Mouse (Mus musculus) regulatory T cell (primary cell): ENCODE measurements around the gene Colq.

Experiments
- in situ Hi-C: fragments of 300-600 bp; cut with MboI, MseI; formaldehyde crosslinking; loops from one replicate; pipeline ENCODE4 v1.15.1; 2025; ENCODE audit warnings: high pct_unique_total_duplicates

Colq gene

DNA sequence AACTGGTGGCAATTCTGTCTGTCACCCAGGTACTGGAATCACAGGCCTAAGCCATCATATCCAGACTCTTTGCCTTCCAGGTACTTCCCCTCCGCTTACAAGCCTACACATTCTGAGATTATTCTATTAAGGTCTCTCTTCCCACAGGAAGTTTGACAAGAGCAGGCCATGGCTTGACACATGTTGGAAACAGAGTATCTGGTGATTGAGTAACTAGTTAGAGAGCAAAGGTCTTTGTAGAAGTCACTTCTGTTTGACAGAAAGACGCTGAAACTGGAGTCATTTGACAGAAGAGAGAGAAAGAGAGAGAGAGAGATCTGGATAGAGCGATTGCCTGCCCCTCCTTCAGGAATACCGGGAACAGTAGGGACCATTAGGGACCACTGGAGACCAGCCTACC is 60.3 kb downstream of the Colq start:
- in situ Hi-C loops: no loop called here

DNA sequence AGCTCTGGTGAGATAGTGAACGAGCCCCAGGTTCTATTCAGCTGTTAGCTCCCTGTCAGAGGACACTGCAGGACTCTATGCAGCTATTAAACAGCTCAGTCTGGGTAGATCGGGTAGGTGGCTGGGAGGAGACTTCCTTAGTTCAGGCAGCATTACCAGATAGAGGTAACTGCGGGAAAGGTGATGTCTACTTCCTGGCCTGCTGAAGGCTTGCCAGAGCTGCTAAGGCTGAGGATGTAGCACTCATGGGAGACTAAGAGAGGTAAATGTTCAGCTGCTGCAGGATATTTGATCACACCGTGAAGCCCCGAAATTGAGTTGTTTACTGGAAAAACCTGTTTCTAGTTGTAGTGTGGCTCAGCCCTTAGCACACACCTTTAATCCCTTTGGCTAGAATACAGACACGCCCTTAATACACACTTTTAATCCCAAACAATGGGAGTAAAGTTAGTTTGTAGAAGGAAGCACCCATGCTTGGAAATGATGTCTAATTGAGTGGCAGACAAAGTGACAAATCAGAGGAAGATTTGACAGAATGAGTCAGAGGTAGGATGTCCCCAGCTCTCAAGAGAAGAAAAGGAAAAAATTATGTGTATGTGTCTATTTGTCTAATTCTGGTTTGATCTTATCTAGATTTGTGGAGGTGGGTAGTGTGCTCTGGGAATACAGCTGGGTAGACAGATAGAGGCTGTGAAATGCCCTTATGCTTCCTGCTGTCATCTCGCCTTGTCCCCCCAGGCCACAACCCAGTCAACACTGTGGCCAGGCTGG is 65.9 kb downstream of the Colq start:
- in situ Hi-C loops: no loop called here

DNA sequence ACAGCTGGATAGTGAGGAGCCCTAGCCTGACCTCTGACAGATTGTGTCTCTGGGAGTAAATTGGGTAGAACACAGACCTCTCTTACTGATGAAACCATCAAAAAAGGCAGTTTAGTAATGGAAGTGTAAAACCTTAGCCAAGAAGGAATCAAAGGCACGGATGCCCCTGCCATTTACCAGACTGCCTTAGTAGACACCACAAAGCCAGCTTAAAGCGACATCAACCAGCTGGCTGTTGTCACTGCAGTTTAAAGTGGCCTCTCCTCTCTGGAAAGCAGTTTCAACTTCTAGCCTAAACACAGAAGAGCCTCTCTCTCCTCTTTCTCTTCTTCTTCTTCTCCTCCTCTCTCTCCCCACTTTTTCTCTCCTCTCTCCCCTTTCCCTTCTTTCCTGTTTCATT is 69.8 kb downstream of the Colq start:
- in situ Hi-C loops: no loop called here

DNA sequence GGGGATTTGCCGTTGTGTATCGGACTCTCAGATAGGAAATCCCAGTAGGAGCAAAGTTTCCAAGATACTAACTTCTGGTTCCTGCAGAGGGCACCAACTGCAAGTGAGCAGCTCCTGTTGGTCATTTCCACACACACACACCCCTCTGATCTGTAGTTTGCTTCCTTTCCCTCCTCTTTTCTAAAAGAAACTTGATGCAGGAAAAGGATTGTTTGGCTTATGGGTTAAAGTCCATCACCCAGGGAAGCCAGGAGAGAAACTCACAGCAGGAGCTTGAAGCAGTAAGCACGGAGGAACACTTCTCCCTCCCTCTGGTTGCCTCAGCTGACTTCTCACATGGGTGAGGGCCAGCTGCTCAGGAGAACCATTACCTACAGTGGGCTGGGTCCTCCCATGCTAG is 72.0 kb downstream of the Colq start:
- in situ Hi-C loops: loop anchor here (5.0 kb wide), 1 partner anchor 73 kb away; the partner anchor contains the start of gene Colq

DNA sequence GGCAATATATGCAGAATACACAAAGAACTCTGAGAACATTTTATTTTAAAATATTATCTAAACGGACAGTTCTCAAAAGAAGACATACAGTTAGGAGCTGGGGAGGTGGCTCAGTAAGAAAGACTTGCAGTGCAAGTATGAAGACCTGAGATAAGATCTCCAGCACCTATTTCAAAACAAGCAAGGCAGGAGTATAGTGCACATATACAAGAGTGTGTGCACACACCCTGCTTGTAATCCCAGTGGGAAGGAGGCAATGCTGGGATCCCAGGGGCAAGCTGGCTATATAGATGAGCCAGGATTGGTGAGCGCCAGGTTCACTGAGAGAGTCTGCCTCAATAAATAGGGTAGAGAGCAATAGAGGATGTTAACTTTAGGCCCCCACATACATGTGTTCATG is 75.2 kb downstream of the Colq start:
- in situ Hi-C loops: loop anchor here (5.0 kb wide), 1 partner anchor 76 kb away; the partner anchor contains the start of gene Colq

DNA sequence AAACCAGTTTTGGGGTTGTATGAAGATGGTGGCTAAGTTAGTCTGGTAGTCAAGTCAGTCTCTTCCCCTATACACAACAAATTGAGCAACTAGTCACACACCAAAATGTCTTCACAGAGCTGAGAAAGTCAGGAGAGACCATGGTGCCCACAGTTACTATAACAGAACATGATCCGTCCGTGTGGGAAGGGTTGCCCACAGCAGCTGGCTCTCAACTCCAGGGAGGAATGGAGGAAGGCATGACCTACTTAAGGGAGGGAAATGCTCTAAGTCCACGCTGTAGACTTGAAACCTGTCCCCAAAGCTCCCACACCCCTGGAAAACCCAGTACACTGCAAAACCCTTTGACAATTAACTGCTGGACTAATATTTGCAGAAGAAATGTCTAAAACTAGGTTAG is 80.8 kb downstream of the Colq start:
- in situ Hi-C loops: no loop called here

DNA sequence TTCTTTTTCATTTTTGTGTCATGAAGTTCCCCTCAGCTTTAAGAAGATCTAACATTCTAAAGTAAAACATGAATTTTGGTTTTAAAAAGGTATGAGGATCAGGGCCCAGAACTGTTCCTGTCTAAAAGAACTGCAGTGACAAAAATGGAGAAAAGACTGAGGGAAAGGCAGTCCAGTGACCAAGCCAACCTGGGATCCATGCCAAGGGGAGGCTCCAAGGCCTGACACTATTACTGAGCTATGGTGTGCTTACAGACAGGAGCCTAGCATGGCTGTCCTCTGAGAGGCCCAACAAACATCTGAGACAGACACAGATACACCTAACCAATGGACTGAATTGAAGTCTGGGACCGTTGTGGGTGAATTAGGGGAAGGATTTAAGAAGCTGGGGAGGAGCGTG is 81.2 kb downstream of the Colq start:
- in situ Hi-C loops: no loop called here

DNA sequence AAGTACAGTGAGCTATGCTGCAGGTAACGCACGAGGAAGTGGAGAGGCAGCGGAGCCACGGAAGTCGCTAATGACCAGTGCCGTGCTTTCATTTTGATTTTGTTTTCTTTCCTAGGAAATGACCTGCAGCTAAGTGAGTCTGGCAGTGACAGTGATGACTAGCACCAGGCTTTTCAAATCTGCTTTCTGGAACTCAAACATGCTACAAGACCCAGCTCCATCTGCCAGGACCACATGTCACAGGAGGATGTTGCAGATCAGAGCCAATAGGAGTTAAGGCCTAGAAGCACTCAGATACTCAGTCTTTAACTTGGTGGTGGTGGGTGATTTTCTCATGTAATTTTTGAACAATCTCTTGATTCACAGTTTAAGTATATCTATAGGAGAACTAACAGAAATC is 84.7 kb downstream of the Colq start:
- in situ Hi-C loops: no loop called here

DNA sequence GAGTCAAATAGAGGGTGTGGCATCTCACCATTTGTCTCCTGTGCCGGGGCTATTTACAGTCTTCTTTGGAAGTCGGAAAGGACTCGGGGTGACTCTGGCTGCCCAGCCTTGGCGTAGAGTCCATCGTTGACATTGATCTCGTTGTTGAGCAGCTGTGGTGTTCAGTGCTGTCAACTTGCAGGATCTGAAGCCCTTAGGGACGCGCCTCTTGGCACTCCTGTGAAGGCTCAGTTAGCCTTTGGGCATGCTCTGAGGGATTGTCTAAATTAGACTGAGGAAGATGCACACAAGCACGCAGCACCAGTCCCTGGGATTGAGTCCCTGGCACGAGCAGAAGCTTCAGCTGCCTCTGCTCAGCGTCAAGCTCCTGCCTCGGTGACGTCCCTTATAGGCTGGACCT is 87.7 kb downstream of the Colq start:
- in situ Hi-C loops: loop anchor here (5.0 kb wide), 2 partner anchors 74 to 119 kb away; no protein-coding TSS in a partner anchor

DNA sequence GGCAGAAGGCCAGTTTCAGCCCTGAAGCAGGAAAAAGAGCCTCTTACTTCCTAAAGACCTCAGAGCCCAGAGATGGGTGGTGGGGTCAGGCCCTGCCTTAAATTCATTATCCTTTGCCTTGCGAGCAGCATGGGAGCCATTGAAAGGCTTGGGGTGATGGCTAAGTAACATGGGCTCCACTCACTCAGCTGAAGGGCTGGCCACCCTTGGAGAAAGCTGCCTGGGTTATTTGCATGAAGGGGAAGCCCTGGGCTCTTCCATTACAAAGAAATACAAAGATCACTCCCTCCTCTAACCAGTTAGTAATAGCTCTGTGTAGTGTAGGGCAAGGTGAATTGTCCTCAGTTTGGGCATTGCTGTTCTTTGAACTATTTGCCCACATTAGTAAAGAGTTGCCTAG is 91.6 kb downstream of the Colq start:
- in situ Hi-C loops: no loop called here

DNA sequence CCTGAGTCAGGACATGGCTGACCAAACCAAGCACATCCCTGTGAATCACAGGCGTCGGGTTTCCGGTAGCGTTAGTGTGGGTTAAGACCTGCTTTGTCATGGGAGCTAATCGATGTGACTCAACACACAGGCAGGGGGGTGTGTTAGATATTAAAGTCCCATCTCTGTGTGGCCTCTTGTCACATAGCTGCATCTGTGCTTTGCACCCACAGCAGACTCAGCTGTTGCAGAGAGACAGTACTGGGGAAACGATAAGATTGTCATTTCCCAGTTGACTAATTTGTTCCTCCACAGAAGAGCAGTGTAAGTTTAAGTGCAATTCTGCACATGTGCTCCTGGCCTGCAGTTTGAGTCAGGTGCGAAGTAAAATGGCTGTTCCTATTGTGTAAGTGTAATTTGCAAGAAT is 94.9 kb downstream of the Colq start:
- in situ Hi-C loops: no loop called here

DNA sequence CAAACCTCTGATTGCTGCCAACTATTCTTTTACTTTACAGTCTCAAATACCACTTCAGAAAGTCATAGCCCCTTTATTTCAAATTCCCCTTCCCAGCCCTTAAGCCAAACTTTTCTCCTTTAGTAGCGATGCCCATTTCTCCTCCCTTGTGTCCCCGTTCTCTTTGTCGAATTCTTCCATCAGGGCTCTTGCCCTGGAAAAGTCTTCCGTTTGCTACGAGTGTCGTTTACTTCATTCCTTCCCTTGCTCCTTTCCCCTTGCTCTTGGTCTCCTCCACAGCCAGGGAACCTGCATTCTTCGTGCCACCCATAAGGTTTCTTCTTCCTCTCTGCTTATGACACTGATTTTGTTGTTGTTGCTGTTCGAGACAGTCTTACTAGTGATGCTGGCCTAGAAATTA is 95.6 kb downstream of the Colq start:
- in situ Hi-C loops: no loop called here

DNA sequence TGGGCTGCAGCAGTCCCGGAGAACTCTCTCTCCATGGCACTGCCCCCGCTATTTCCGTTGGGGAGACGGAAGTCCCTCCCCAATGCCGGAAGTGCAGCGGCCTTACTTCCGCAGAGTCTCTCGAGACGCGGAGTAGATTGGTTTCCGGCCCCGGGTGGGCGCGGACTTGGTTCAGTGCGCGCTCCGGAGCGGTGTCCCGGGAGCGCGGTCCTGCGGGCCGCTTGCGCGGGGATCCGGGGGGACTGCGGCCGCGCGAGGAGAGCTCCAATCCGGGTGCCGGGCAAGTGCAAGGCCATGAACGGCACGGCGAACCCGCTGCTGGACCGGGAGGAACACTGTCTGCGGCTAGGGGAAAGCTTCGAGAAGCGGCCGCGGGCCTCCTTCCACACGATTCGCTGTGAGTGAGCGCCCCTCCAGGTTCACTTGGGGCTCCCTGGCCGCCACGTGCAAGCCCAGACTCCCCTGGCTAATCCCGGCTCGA is 96.1 kb downstream of the Colq start, which contains the start of gene Mettl6:
Mettl6 (minus strand) TSS at position 66 of the 481 bp plus-strand sequence.
- in situ Hi-C loops: no loop called here

DNA sequence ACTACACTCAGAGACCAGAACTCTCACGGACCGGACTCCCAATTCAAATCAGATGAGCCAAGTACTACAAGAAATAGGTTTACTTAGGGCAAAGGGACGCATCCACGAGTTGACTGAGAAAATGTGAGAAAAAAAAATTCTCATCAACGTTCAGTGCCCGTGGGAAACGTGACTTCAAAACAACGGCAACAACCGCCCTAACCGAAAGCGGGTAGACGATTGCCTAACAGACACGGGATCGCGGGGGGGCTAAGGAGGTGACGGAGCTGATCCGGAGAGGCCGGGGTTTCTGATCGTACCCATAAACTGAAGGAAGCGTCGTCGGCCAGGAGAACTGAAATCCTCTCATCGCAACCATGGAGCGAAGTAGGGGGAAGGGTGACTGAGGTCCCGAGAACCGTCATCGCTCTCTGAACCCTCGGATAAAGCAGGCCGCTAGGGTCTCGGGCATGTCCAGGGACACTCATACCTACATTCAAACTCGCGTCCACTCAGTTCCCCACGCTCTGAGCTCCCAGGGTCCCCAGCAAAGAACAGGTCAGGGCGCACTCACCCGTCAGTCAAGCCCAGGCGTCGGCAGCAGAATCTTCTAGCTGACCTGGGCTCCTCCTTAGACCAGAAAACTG is 96.7 kb downstream of the Colq start, which contains the start of gene Eaf1:
Eaf1 (plus strand) TSS at position 51 of the 626 bp plus-strand sequence.
- in situ Hi-C loops: no loop called here

DNA sequence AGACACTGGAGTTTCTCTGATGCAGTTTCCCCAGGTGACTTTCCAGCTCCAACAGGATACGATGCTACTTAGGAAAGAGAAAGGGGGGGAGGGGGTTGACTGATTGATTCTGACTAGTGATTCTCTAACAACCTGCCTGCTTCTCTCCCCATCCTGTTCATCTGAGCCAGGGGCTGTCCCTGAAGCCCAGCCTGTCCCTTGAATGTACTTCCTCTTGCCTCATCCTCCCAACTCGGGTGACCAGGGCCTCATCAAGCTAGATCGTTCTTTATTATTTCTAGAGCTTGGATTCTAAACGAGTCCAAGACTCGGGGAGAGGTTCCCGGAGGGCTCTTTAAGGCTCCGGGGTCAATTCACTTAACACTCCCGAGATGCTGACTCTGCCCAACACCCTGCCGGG is 97.2 kb downstream of the Colq start:
- in situ Hi-C loops: no loop called here

DNA sequence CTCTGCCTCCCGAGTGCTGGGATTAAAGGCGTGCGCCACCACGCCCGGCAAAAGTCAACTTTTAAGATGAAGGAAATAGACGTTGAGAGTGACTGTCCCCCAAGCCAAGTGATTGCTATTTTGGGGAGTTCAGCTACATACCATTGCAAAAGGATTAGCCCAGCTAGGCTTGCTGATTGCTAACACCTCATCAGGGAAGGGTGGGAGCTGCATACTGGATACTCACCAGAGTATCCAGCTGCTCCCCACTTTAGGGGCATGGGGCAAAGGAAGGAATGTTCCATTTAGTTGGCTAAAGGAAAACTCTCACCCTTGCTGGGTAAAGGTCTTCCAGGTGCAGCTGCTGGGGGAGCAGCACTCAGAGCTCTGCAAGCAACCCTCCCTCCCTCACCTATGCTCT is 103.1 kb downstream of the Colq start:
- in situ Hi-C loops: no loop called here

DNA sequence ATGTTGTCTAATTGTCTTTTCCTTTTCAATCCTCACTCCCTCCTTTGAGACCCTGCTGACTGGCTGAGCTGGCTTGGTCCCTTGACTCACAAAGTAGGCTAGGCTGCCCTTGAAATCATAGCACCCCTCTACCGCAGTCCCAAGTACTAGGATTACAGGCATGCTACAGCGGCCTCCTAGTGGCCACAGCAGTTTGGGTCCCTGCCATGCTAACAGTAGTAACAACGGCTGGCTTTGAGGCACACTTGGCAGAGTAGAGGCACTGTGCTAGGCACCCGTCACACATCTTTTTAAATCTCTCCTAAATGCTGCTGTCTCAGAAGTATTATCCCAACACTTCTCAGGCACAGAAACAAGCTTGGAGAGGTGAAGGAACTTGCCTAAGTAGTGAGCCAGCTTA is 104.7 kb downstream of the Colq start:
- in situ Hi-C loops: no loop called here

DNA sequence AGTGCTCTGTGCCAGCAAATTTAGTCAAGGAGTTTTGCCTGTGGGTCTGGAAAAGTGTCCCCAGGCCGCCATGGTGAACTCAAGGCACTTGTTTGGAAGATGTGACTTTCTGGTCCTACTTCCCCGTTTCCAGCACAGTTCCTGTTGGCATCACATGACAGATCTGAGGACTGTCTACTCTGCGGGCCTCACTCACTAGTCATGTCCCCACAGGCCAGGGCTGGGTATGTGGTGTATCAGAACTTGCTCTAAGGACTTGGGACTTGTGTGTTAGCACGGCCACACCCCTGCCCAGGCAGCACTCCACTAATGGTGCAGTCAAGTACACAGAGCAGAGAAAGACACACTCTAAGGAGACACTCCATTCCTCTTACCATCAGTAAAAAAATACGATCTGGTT is 108.7 kb downstream of the Colq start:
- in situ Hi-C loops: no loop called here

DNA sequence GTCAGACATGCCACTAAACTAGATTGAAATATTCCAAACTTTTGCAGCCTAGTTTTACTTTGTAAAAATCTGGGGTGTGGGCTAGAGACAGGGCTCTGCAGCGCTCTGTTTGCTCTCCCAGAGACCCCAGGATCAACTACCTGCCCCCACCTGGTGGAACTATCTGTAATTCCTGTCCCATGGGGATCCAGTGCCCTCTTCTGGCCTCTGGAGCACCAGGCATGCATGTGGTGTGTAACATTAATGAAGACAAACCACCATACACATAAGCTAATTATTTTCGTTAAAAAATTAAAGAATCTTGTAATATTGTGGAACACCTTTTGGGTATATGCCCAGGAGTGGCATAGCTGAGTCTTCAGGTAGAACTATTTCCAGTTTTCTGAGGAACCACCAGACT is 117.8 kb downstream of the Colq start:
- in situ Hi-C loops: loop anchor here (5.0 kb wide), 1 partner anchor 201 kb away; no protein-coding TSS in a partner anchor
